Mouse (Mus musculus) midbrain, postnatal 0 days (tissue): Measurements from ENCODE around the gene Bhlha15. TPM values are rescaled to one million over a fixed set of nuclear protein-coding genes. Genes with fewer than 3 reads are reported as not detected.

ENCODE experiments used
- ATAC-seq: fragments of 200-750 bp; cut with Nextera tagmentation; 2 replicates; pipeline ENCODE4 v1.8.0; 2017; ENCODE audit warnings: moderate number of reproducible peaks, mild to moderate bottlenecking, moderate TSS enrichment, moderate library complexity; ENCODE audit not compliant: low FRiP score
- DNase-seq: peaks from one replicate; pipeline ENCODE4 v3.0.0-alpha.2; 2015; ENCODE audit warnings: low spot score
- H3K27ac ChIP-seq: fragments of 300-500 bp; sonication (generic); 2 replicates; pipeline ENCODE4 v1.5.1; 2014; ENCODE audit warnings: low read depth, mild to moderate bottlenecking, low read length, mixed read lengths
- H3K27me3 ChIP-seq: fragments of 300-500 bp; sonication (generic); 2 replicates; pipeline ENCODE4 v1.6.1; 2014; ENCODE audit warnings: low read length, control low read depth, mixed read lengths; ENCODE audit not compliant: insufficient read depth
- H3K36me3 ChIP-seq: fragments of 300-500 bp; sonication (generic); 2 replicates; pipeline ENCODE4 v1.6.1; 2014; ENCODE audit warnings: low read length, control low read depth, mixed read lengths; ENCODE audit not compliant: insufficient read depth
- H3K4me1 ChIP-seq: fragments of 300-500 bp; sonication (generic); 2 replicates; pipeline ENCODE4 v1.6.1; 2014; ENCODE audit warnings: mild to moderate bottlenecking, control low read depth, antibody characterized with exemption, low read length, mixed read lengths; ENCODE audit not compliant: insufficient read depth
- H3K4me2 ChIP-seq: fragments of 300-500 bp; sonication (generic); 2 replicates; pipeline ENCODE4 v1.6.1; 2014; ENCODE audit warnings: low read depth, mild to moderate bottlenecking, low read length, mixed read lengths; ENCODE audit not compliant: poor library complexity, severe bottlenecking
- H3K4me3 ChIP-seq: fragments of 300-500 bp; sonication (generic); 2 replicates; pipeline ENCODE4 v1.5.1; 2014; ENCODE audit warnings: low read depth, mild to moderate bottlenecking, low read length, moderate library complexity
- H3K9ac ChIP-seq: fragments of 300-500 bp; sonication (generic); replicated peaks from 2 replicates; pipeline ENCODE4 v1.6.1; 2014; ENCODE audit warnings: mild to moderate bottlenecking, low read length, moderate library complexity, mixed read lengths; ENCODE audit not compliant: poor library complexity, severe bottlenecking
- H3K9me3 ChIP-seq: fragments of 300-500 bp; sonication (generic); 2 replicates; pipeline ENCODE4 v1.6.1; 2016; ENCODE audit warnings: low read length, control low read depth
- CTCF ChIP-seq: IDR thresholded peaks from 2 replicates; pipeline ENCODE4 v1.5.1; 2016; ENCODE audit warnings: antibody characterized with exemption, mild to moderate bottlenecking
- WGBS: fragments of 180-500 bp; shearing (Covaris S2); extraction: QIAGEN DNeasy Blood & Tissue Kit; methylation state at CpG from one replicate; pipeline ENCODE4 v1.1.7; 2014; 5-methylcytosine and 5-hydroxymethylcytosine counted together
- polyA plus RNA-seq: library from polyadenylated mRNA; unstranded; fragments of >200 nt; fragmentation: Nextera tagmentation; extraction: Ambion mirVana; gene quantifications from 2 replicates; pipeline ENCODE4 v1.2.1, GENCODE M21; 2015
- total RNA-seq: library from RNA; depleted of rRNA; stranded (reverse); fragments of >200 nt; gene quantifications from 2 replicates; pipeline ENCODE4 v1.2.3, GENCODE M21; 2014

The Bhlha15 gene
- total and polyA plus RNA-seq, 2 experiments from 2014 or later: 0.09 TPM; not detected in 1

- H3K9me3 ChIP-seq: no peaks in the 10 kb centered on the region
- H3K27me3 ChIP-seq: no peaks in the 10 kb centered on the region
- WGBS: 25% methylated on average over 18 of the region's 18 CpGs
- DNase-seq (no peak), ATAC-seq (no peak)
- peak; percentile 25; the same call in 1 of the 2 replicates for TF ChIP-seq CTCF
- peak overlapping the region; percentile 76 for H3K27ac ChIP-seq
- H3K9ac ChIP-seq: peak overlapping the region; percentile 81
- H3K36me3 ChIP-seq: no peaks in the 10 kb centered on the region
- peaks cover 10% of the 10 kb centered on the region; the same call in 1 of the 2 replicates for H3K4me1 ChIP-seq
- H3K4me2 ChIP-seq: peak overlapping the region; percentile 93
- peak overlapping the region; percentile 76 for H3K4me3 ChIP-seq
These were observed 34.1 kb downstream of the Bhlha15 start for GRCm38 (mm10) chr5:144223899-144224816.

- ATAC-seq: no peak
- WGBS: 37% methylated on average over 11 of the region's 11 CpGs
These were observed 36.1 kb downstream of the Bhlha15 start for GRCm38 (mm10) chr5:144226220-144226619.

GRCm38 (mm10) chr5:144230216-144230615, 40.1 kb downstream of the Bhlha15 start:
- DNase-seq (no peak), ATAC-seq (no peak)
- Histone ChIP-seq H3K9me3 (no peaks in the 10 kb centered on the region), H3K4me3 (no peak overlapping the region), H3K9ac (no peak overlapping the region), H3K27ac (no peak overlapping the region), H3K4me1 (no peaks in the 10 kb centered on the region), H3K36me3 (no peaks in the 10 kb centered on the region), H3K27me3 (no peaks in the 10 kb centered on the region), H3K4me2 (no peak overlapping the region)
- 91% methylated on average over 7 of the region's 7 CpGs for WGBS
- TF ChIP-seq CTCF: no peak

More at GRCm38 (mm10) chr5:144226220-144226619, 36.1 kb downstream of the Bhlha15 start:
- Histone ChIP-seq H3K9ac (no peak overlapping the region), H3K4me2 (no peak overlapping the region), H3K36me3 (no peaks in the 10 kb centered on the region), H3K9me3 (no peaks in the 10 kb centered on the region), H3K27me3 (no peaks in the 10 kb centered on the region), H3K27ac (no peak overlapping the region), H3K4me3 (no peak overlapping the region), H3K4me1 (peaks cover 10% of the 10 kb centered on the region; the same call in 1 of the 2 replicates)
- no peak for DNase-seq
- TF ChIP-seq CTCF: no peak

- H3K9ac ChIP-seq: no peak overlapping the region
- H3K9me3 ChIP-seq: no peaks in the 10 kb centered on the region
- WGBS: 78% methylated on average over 1 of the region's 1 CpGs
- no peaks in the 10 kb centered on the region for H3K4me1 ChIP-seq
- no peak overlapping the region for H3K4me3 ChIP-seq
- H3K27me3 ChIP-seq: no peaks in the 10 kb centered on the region
- no peak for ATAC-seq
- H3K36me3 ChIP-seq: no peaks in the 10 kb centered on the region
- DNase-seq: no peak
- peak; percentile 52; the same call in 1 of the 2 replicates for TF ChIP-seq CTCF
- H3K27ac ChIP-seq: no peak overlapping the region
- no peak overlapping the region for H3K4me2 ChIP-seq
These were observed 41.3 kb downstream of the Bhlha15 start for GRCm38 (mm10) chr5:144231410-144231809.

- Histone ChIP-seq H3K36me3 (no peaks in the 10 kb centered on the region), H3K4me3 (no peak overlapping the region), H3K4me1 (no peaks in the 10 kb centered on the region), H3K4me2 (no peak overlapping the region), H3K9me3 (no peaks in the 10 kb centered on the region), H3K9ac (no peak overlapping the region), H3K27me3 (no peaks in the 10 kb centered on the region), H3K27ac (no peak overlapping the region)
- DNase-seq: no peak
- WGBS: 86% methylated on average over 5 of the region's 5 CpGs
- no peak for TF ChIP-seq CTCF
- ATAC-seq: no peak
These were observed 42.4 kb downstream of the Bhlha15 start for GRCm38 (mm10) chr5:144232531-144232930.

GRCm38 (mm10) chr5:144234222-144234621, 44.1 kb downstream of the Bhlha15 start:
- Histone ChIP-seq H3K27me3 (no peaks in the 10 kb centered on the region), H3K36me3 (no peaks in the 10 kb centered on the region), H3K9me3 (no peaks in the 10 kb centered on the region), H3K9ac (no peak overlapping the region), H3K4me3 (no peak overlapping the region), H3K4me1 (no peaks in the 10 kb centered on the region), H3K27ac (no peak overlapping the region), H3K4me2 (no peak overlapping the region)
- ATAC-seq (no peak), DNase-seq (no peak)
- WGBS: 85% methylated on average over 6 of the region's 6 CpGs
- no peak for TF ChIP-seq CTCF
